In the genomic region with DNA sequence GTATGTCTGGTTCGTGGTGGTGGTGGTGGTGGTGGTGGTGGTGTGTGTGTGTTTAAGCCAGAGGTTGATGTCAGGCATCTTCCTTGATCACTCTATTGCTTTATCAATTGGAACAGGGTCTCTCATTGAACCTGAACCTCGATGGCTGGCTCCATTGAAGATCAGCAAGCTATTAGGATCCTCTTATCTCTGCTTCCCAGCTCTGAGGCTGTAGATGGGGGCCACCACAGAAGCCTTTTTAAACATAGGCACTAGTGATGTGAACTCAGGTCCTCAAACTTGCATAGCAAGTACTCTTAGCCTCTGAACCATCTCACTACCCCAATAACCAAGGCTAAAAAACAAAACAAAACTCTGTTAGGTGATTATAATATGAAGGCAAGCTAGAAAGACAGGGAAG, we compare ENCODE assay signal across 23 mouse cellular contexts.
"Had no signal": no experiment of that assay in that cellular context is flagged by ENCODE, and none has a peak within 500 bp of the region (broad histone marks: within the 10 kb centered on the region; RNA-seq: fewer than 3 reads in every experiment).

No protein-coding gene starts in this region.

- H3K27me3 ChIP-seq: heart, embryonic 13.5 days; heart, embryonic 15.5 days; hindbrain, embryonic 13.5 days; hindbrain, embryonic 15.5 days; kidney, embryonic 15.5 days; limb, embryonic 12.5 days had no signal

- DNase-seq: gastrocnemius, postnatal 14 days; gastrocnemius, postnatal 36 days; heart, adult 11 months; heart, adult 2 months; heart, postnatal 14 days; heart, postnatal 36 days; kidney, adult 11 months; kidney, adult 2 months; kidney, adult 9 months; kidney, postnatal 14 days; kidney, postnatal 36 days had no signal

- H3K9me3 ChIP-seq: heart, embryonic 15.5 days; hindbrain, embryonic 13.5 days; hindbrain, embryonic 15.5 days; kidney, embryonic 15.5 days; limb, embryonic 10.5 days; limb, embryonic 12.5 days had no signal

- H3K9ac ChIP-seq: heart, embryonic 13.5 days; heart, embryonic 15.5 days; hindbrain, embryonic 13.5 days; hindbrain, embryonic 15.5 days; kidney, embryonic 15.5 days; limb, embryonic 12.5 days had no signal

- ATAC-seq: hindbrain, postnatal 0 days; intestine, embryonic 16.5 days had no signal

- H3K36me3 ChIP-seq: heart, embryonic 13.5 days; heart, embryonic 15.5 days; hindbrain, embryonic 13.5 days; hindbrain, embryonic 15.5 days; kidney, embryonic 15.5 days; limb, embryonic 10.5 days; limb, embryonic 12.5 days had no signal

- H3K4me2 ChIP-seq: heart, embryonic 11.5 days; heart, embryonic 13.5 days; heart, embryonic 15.5 days; hindbrain, embryonic 13.5 days; hindbrain, embryonic 15.5 days; kidney, embryonic 15.5 days; limb, embryonic 12.5 days had no signal

- H3K4me3 ChIP-seq: heart, adult 2 months; heart, embryonic 13.5 days; heart, embryonic 15.5 days; hindbrain, embryonic 13.5 days; hindbrain, embryonic 15.5 days; kidney, embryonic 15.5 days; left cerebral cortex, adult 2 months; limb, embryonic 10.5 days; limb, embryonic 12.5 days had no signal

- H3K27ac ChIP-seq: heart, adult 2 months; heart, embryonic 13.5 days; heart, embryonic 15.5 days; hindbrain, embryonic 13.5 days; hindbrain, embryonic 15.5 days; hindbrain, postnatal 0 days; kidney, embryonic 15.5 days; kidney, postnatal 0 days; left cerebral cortex, adult 2 months; limb, embryonic 10.5 days; limb, embryonic 12.5 days had no signal

- H3K4me1 ChIP-seq: heart, embryonic 15.5 days; hindbrain, embryonic 13.5 days; hindbrain, embryonic 15.5 days; limb, embryonic 10.5 days; limb, embryonic 12.5 days had no signal
